Mouse (Mus musculus): ENCODE data around the gene Speg.

- TF ChIP-seq POLR2A (IDR thresholded peaks at IDR 0.05; ENCODE audit: control insufficient read depth, extremely low read depth, insufficient read depth, low read length, poor library complexity) (no peak), CTCF (IDR thresholded peaks at IDR 0.05; ENCODE audit: borderline replicate concordance, control insufficient read depth, extremely low read depth, insufficient read depth, low read length, poor library complexity) (no peak)
Measured at GRCm38 (mm10) chr1:75345036-75345935, 29.8 kb upstream of the Speg start.
